Mouse (Mus musculus) common myeloid progenitor, adult 5-6 weeks (primary cell): ENCODE data around the gene Urah. TPM values are rescaled to one million over a fixed set of nuclear protein-coding genes. Genes with fewer than 3 reads are reported as not detected.

Experiments used
- ATAC-seq: replicated peaks from 2 replicates; pipeline ENCODE4 v1.8.0; 2016; ENCODE audit warnings: low read depth, mild to moderate bottlenecking, moderate TSS enrichment, inconsistent platforms; ENCODE audit not compliant: poor library complexity, severe bottlenecking
- total RNA-seq: library from RNA; stranded (forward); fragments of 200-1000, 187-1606 nt; gene quantifications from 2 replicates; pipeline ENCODE4 v1.2.3, GENCODE M21; 2017

The Urah gene
- not detected in 2 replicates for total RNA-seq

GRCm38 (mm10) chr7:140834968-140835757 is at the start of gene Urah:
Urah (plus strand) TSS chr7:140835018.
- ATAC-seq: no peak

- no peak for ATAC-seq
Measured at GRCm38 (mm10) chr7:140787406-140788052, 47.3 kb upstream of the Urah start, which contains the start of gene Syce1. Syce1 (minus strand) TSS chr7:140787852.

GRCm38 (mm10) chr7:140788053-140788435 is 46.8 kb upstream of the Urah start:
- ATAC-seq: no peak

- ATAC-seq: no peak
Measured at GRCm38 (mm10) chr7:140793541-140793940, 41.3 kb upstream of the Urah start.

GRCm38 (mm10) chr7:140797619-140798018 is 37.2 kb upstream of the Urah start:
- 0 out of 2 replicates have a peak, but pooled peaks have one; percentile 25 for ATAC-seq

GRCm38 (mm10) chr7:140798212-140798611 is 36.6 kb upstream of the Urah start:
- ATAC-seq: no peak

- no peak for ATAC-seq
Measured at GRCm38 (mm10) chr7:140802629-140803028, 32.2 kb upstream of the Urah start.

- ATAC-seq: peak; percentile 96
Measured at GRCm38 (mm10) chr7:140805704-140806103, 29.1 kb upstream of the Urah start.

- ATAC-seq: peak; percentile 57; the same call in 1 of the 2 replicates
Measured at GRCm38 (mm10) chr7:140810496-140810895, 24.3 kb upstream of the Urah start.

GRCm38 (mm10) chr7:140811714-140812113 is 23.1 kb upstream of the Urah start:
- no peak for ATAC-seq

- no peak for ATAC-seq
Measured at GRCm38 (mm10) chr7:140812850-140813249, 22.0 kb upstream of the Urah start.

- no peak for ATAC-seq
Measured at GRCm38 (mm10) chr7:140820173-140820572, 14.6 kb upstream of the Urah start.

- ATAC-seq: no peak
Measured at GRCm38 (mm10) chr7:140821305-140821652, 13.5 kb upstream of the Urah start.

GRCm38 (mm10) chr7:140821653-140822329 is 13.0 kb upstream of the Urah start, which contains the start of gene Zfp941:
Zfp941 (minus strand) TSS chr7:140822178.
- ATAC-seq: peak; percentile 81

GRCm38 (mm10) chr7:140822731-140823130 is 12.1 kb upstream of the Urah start:
- ATAC-seq: no peak

GRCm38 (mm10) chr7:140828171-140828881 is 6.5 kb upstream of the Urah start:
- ATAC-seq: peak; percentile 82

GRCm38 (mm10) chr7:140831447-140831846 is 3.4 kb upstream of the Urah start:
- ATAC-seq: no peak

- ATAC-seq: no peak
Measured at GRCm38 (mm10) chr7:140833341-140833740, 1.5 kb upstream of the Urah start.

GRCm38 (mm10) chr7:140835758-140836087 is 905 bp downstream of the Urah start:
- no peak for ATAC-seq
